Mouse (Mus musculus): Measurements from ENCODE around the gene Vac14. TPM values are rescaled to one million over a fixed set of nuclear protein-coding genes. Genes with fewer than 3 reads are reported as not detected.

The Vac14 gene
- polyA plus RNA-seq (2017; shearing (Covaris generic)) = 10 to 100 TPM; 34.5 to 43.1 TPM

GRCm38 (mm10) chr8:110618391-110619207 lies at the start of gene Vac14:
Vac14 (plus strand) TSS chr8:110618585.

GRCm38 (mm10) chr8:110720685-110721598 lies 102.6 kb downstream of the Vac14 start, which contains the start of gene Mtss1l:
Mtss1l (plus strand) TSS chr8:110721476.

Other genes with a start within 250 kb of the Vac14 start
- gene Mtss1l, start 102.9 kb downstream of the Vac14 start, polyA plus RNA-seq (2017; shearing (Covaris generic)) = under 1 TPM; 0.15 to 0.27 TPM
- under 1 TPM in 1 of 2 experiments, not detected in 1; 0.66 TPM for gene Il34, start 187.3 kb downstream of the Vac14 start, polyA plus RNA-seq (2017; shearing (Covaris generic))
- gene Cog4, start 228.0 kb downstream of the Vac14 start, polyA plus RNA-seq (2017; shearing (Covaris generic)) = 10 to 100 TPM; 55.2 to 56.9 TPM
- gene Sf3b3, start 228.2 kb downstream of the Vac14 start, polyA plus RNA-seq (2017; shearing (Covaris generic)) = 100 to 1,000 TPM; 139 to 153 TPM

All from activated CD4-positive, CD25-positive, alpha-beta regulatory T cell (primary cell).